Mouse (Mus musculus) ES-Bruce4 (cell line): Measurements from ENCODE around the gene Spryd3. TPM values are rescaled to one million over a fixed set of nuclear protein-coding genes. Genes with fewer than 3 reads are reported as not detected.

Source experiments
- H3K27ac ChIP-seq: 2 replicates; pipeline ENCODE4 v1.5.1; 2012; ENCODE audit warnings: low read length, inconsistent platforms; ENCODE audit not compliant: insufficient read depth
- H3K27me3 ChIP-seq: 2 replicates; pipeline ENCODE4 v1.6.1; 2012; ENCODE audit warnings: mild to moderate bottlenecking, low read length, inconsistent platforms; ENCODE audit not compliant: control insufficient read depth, poor library complexity, insufficient read depth, severe bottlenecking
- H3K36me3 ChIP-seq: 2 replicates; pipeline ENCODE4 v1.6.1; 2012; ENCODE audit warnings: inconsistent platforms, mild to moderate bottlenecking, low read length, moderate library complexity; ENCODE audit not compliant: control insufficient read depth, poor library complexity, insufficient read depth, severe bottlenecking
- H3K4me1 ChIP-seq: one replicate; pipeline ENCODE4 v1.8.1; 2011; ENCODE audit warnings: low read length; ENCODE audit not compliant: control insufficient read depth, insufficient read depth
- H3K4me3 ChIP-seq: 2 replicates; pipeline ENCODE4 v1.5.1; 2011; ENCODE audit warnings: low read depth, mild to moderate bottlenecking, low read length
- H3K9ac ChIP-seq: 2 replicates; pipeline ENCODE4 v1.6.1; 2012; ENCODE audit warnings: low read depth, mild to moderate bottlenecking, inconsistent platforms; ENCODE audit not compliant: poor library complexity, severe bottlenecking
- H3K9me3 ChIP-seq: replicated peaks from 2 replicates; pipeline ENCODE4 v1.6.1; 2012; ENCODE audit warnings: mild to moderate bottlenecking, low read length, inconsistent platforms; ENCODE audit not compliant: control insufficient read depth, poor library complexity, insufficient read depth, severe bottlenecking
- CTCF ChIP-seq: IDR thresholded peaks from one replicate; pipeline ENCODE4 v1.8.1; 2011; ENCODE audit warnings: low read depth, low read length
- EP300 ChIP-seq: IDR thresholded peaks from 2 replicates; pipeline ENCODE4 v1.6.1; 2011; ENCODE audit warnings: low read depth, low read length; ENCODE audit not compliant: insufficient read depth
- POLR2A ChIP-seq: IDR thresholded peaks from one replicate; pipeline ENCODE4 v1.8.1; 2011; ENCODE audit warnings: low read length; ENCODE audit not compliant: insufficient read depth
- polyA plus RNA-seq: library from polyadenylated mRNA; stranded (reverse); fragments of >200 nt; gene quantifications from 2 replicates; pipeline ENCODE4 v1.2.4, GENCODE M21; 2011; ENCODE audit warnings: low read depth; ENCODE audit not compliant: missing spikeins, insufficient read depth, insufficient read length

The Spryd3 gene
- polyA plus RNA-seq, 1 experiment: 11.7 TPM

- Histone ChIP-seq H3K9ac (no peak overlapping the region), H3K4me3 (no peak overlapping the region), H3K4me1 (peaks cover 8% of the 10 kb centered on the region), H3K27ac (no peak overlapping the region), H3K9me3 (no peaks in the 10 kb centered on the region), H3K27me3 (no peaks in the 10 kb centered on the region), H3K36me3 (no peaks in the 10 kb centered on the region)
- TF ChIP-seq CTCF (peak; percentile 63), POLR2A (no peak), EP300 (no peak)
Measured at GRCm38 (mm10) chr15:102107689-102108573, 28.1 kb downstream of the Spryd3 start.

GRCm38 (mm10) chr15:102106754-102107456 is 29.1 kb downstream of the Spryd3 start:
- peak overlapping the region; percentile 71 for H3K4me3 ChIP-seq
- no peak for TF ChIP-seq POLR2A
- no peak for TF ChIP-seq CTCF
- TF ChIP-seq EP300: no peak
- no peak overlapping the region for H3K27ac ChIP-seq
- H3K9me3 ChIP-seq: no peaks in the 10 kb centered on the region
- H3K27me3 ChIP-seq: no peaks in the 10 kb centered on the region
- no peaks in the 10 kb centered on the region for H3K36me3 ChIP-seq
- H3K4me1 ChIP-seq: peaks cover 10% of the 10 kb centered on the region
- peak overlapping the region; percentile 20; the same call in 1 of the 2 replicates for H3K9ac ChIP-seq

- TF ChIP-seq EP300 (no peak), CTCF (peak; percentile 24), POLR2A (no peak)
- Histone ChIP-seq H3K27ac (no peak overlapping the region), H3K4me1 (peaks cover 10% of the 10 kb centered on the region), H3K4me3 (peak overlapping the region; percentile 71), H3K9ac (no peak overlapping the region), H3K36me3 (no peaks in the 10 kb centered on the region), H3K27me3 (no peaks in the 10 kb centered on the region), H3K9me3 (no peaks in the 10 kb centered on the region)
Measured at GRCm38 (mm10) chr15:102105764-102106730, 30.0 kb downstream of the Spryd3 start.

- Histone ChIP-seq H3K9ac (no peak overlapping the region), H3K27ac (no peak overlapping the region), H3K27me3 (no peaks in the 10 kb centered on the region), H3K4me1 (peaks cover 10% of the 10 kb centered on the region), H3K9me3 (no peaks in the 10 kb centered on the region), H3K4me3 (no peak overlapping the region), H3K36me3 (no peaks in the 10 kb centered on the region)
- TF ChIP-seq EP300: no peak
Measured at GRCm38 (mm10) chr15:102105360-102105759, 30.7 kb downstream of the Spryd3 start.

GRCm38 (mm10) chr15:102103947-102104555 is 32.0 kb downstream of the Spryd3 start:
- no peak overlapping the region for H3K27ac ChIP-seq
- no peaks in the 10 kb centered on the region for H3K9me3 ChIP-seq
- no peak overlapping the region for H3K9ac ChIP-seq
- H3K4me3 ChIP-seq: no peak overlapping the region
- TF ChIP-seq EP300 (peak; percentile 52; the same call in 1 of the 2 replicates), CTCF (no peak)
- no peaks in the 10 kb centered on the region for H3K27me3 ChIP-seq
- H3K4me1 ChIP-seq: peaks cover 10% of the 10 kb centered on the region
- no peaks in the 10 kb centered on the region for H3K36me3 ChIP-seq
